Mouse (Mus musculus): ENCODE results near the gene Map4k5. TPM values are rescaled to one million over a fixed set of nuclear protein-coding genes. Genes with fewer than 3 reads are reported as not detected.

Gene Map4k5
- total and polyA plus RNA-seq, 3 experiments: 7.0 to 8.5 TPM; not detected in 1

DNA sequence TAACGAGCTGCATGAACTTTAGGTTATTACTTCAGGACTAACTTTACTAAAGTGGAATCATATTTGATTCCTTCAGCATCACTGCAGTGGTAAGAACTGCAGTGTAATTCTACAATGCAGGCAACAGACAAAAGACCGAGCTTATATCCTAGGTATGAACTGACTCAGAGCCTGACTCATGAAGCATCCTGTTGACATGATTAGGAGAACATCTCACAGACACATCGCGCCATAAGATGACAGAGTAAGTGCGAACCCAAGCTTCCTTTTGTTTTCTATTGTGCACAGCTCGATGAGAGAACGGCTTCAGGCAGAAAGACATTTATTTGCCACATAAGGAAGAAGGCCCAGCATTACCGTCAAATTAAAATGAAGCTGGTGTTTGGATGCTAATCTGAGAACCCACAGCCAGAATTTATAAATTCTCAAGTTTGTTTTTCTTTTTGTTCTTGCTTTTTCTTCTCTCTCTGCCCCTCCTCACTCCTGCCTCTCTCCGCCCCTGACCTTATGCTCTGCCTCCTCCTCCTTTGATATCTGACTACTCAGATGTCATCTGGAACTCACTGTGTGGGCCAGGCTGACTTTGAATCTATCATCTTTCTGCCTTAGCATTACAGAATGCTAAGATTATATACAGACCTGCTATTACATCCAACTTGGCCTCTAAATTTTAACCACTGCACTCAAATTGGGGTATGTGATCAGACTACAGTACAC is 68.0 kb downstream of the Map4k5 start:
- DNase-seq (ENCODE audit: low read depth, low spot score): no peak
- Histone ChIP-seq H3K27ac (ENCODE audit: control insufficient read depth, low read depth, low read length) (no peak overlapping the region), H3K9me3 (replicated peaks; ENCODE audit: insufficient read depth, low read length) (no peaks in the 10 kb centered on the region), H3K4me1 (ENCODE audit: control insufficient read depth in 1 of 2, insufficient read depth in 2 of 2, low read length in 2 of 2) (no peaks in the 10 kb centered on the region), H3K9ac (ENCODE audit: control insufficient read depth, low read depth, low read length, poor library complexity, severe bottlenecking) (no peak overlapping the region), H3K27me3 (ENCODE audit: control insufficient read depth in 1 of 2, insufficient read depth in 2 of 2, low read length in 2 of 2) (no peaks in the 10 kb centered on the region), H3K4me3 (ENCODE audit: control insufficient read depth in 1 of 2, insufficient read depth in 1 of 2, low read depth in 2 of 2, low read length in 2 of 2) (no peak overlapping the region), H3K36me3 (ENCODE audit: control insufficient read depth in 1 of 2, insufficient read depth in 2 of 2, low read length in 2 of 2) (peaks cover 0 to 2% of the 10 kb centered on the region in 2 experiments; a peak in 2 of 4 replicates), H3K79me2 (ENCODE audit: control insufficient read depth, insufficient read depth, low read length, poor library complexity) (no peaks in the 10 kb centered on the region)
- TF ChIP-seq USF2 (IDR thresholded peaks at IDR 0.05; ENCODE audit: borderline replicate concordance in 1 of 2, insufficient read depth in 1 of 2, low read depth in 1 of 2, low read length in 2 of 2): no peak
- TF ChIP-seq SIN3A (IDR thresholded peaks at IDR 0.05; ENCODE audit: low read length): no peak
- TF ChIP-seq MYB (IDR thresholded peaks at IDR 0.05; ENCODE audit: low read depth, low read length): no peak
- no peak for TF ChIP-seq POLR2A (IDR thresholded peaks at IDR 0.05; ENCODE audit: control insufficient read depth in 1 of 2, insufficient read depth in 1 of 2, low read depth in 1 of 2, low read length in 2 of 2, poor library complexity in 1 of 2)

- Histone ChIP-seq H3K79me2 (ENCODE audit: control insufficient read depth, insufficient read depth, low read length, poor library complexity) (no peaks in the 10 kb centered on the region), H3K27ac (ENCODE audit: control insufficient read depth, low read depth, low read length) (no peak overlapping the region), H3K36me3 (ENCODE audit: control insufficient read depth in 1 of 2, insufficient read depth in 2 of 2, low read length in 2 of 2) (no peaks in the 10 kb centered on the region; a peak in 1 of 4 replicates), H3K9me3 (replicated peaks; ENCODE audit: insufficient read depth, low read length) (no peaks in the 10 kb centered on the region), H3K27me3 (ENCODE audit: control insufficient read depth in 1 of 2, insufficient read depth in 2 of 2, low read length in 2 of 2) (no peaks in the 10 kb centered on the region), H3K4me3 (ENCODE audit: control insufficient read depth in 1 of 2, insufficient read depth in 1 of 2, low read depth in 2 of 2, low read length in 2 of 2) (no peak overlapping the region), H3K9ac (ENCODE audit: control insufficient read depth, low read depth, low read length, poor library complexity, severe bottlenecking) (no peak overlapping the region), H3K4me1 (ENCODE audit: control insufficient read depth in 1 of 2, insufficient read depth in 2 of 2, low read length in 2 of 2) (no peaks in the 10 kb centered on the region)
- TF ChIP-seq RAD21 (IDR thresholded peaks at IDR 0.05; ENCODE audit: low read depth, low read length): no peak
- no peak for TF ChIP-seq MYB (IDR thresholded peaks at IDR 0.05; ENCODE audit: low read depth, low read length)
- TF ChIP-seq MYC (IDR thresholded peaks at IDR 0.05; ENCODE audit: low read depth, low read length): no peak
- TF ChIP-seq RCOR1 (IDR thresholded peaks at IDR 0.05; ENCODE audit: low read depth, low read length): no peak
- no peak for TF ChIP-seq UBTF (IDR thresholded peaks at IDR 0.05; ENCODE audit: borderline replicate concordance, insufficient read depth, low read depth, low read length)
- no peak for TF ChIP-seq MAZ (IDR thresholded peaks at IDR 0.05; ENCODE audit: low read depth, low read length)
- TF ChIP-seq ELF1 (IDR thresholded peaks at IDR 0.05; ENCODE audit: low read depth, low read length): no peak
- no peak for TF ChIP-seq USF2 (IDR thresholded peaks at IDR 0.05; ENCODE audit: borderline replicate concordance in 1 of 2, insufficient read depth in 1 of 2, low read depth in 1 of 2, low read length in 2 of 2)
- TF ChIP-seq USF1 (IDR thresholded peaks at IDR 0.05; ENCODE audit: low read depth, low read length): no peak
- no peak for TF ChIP-seq TBP (IDR thresholded peaks at IDR 0.05; ENCODE audit: low read depth, low read length)
- no peak for TF ChIP-seq NELFE (IDR thresholded peaks at IDR 0.05; ENCODE audit: low read depth, low read length)
- no peak for TF ChIP-seq MEF2A (IDR thresholded peaks at IDR 0.05; ENCODE audit: extremely low read depth, insufficient replicate concordance, low read depth, low read length, poor library complexity, severe bottlenecking)
- no peak for TF ChIP-seq SIN3A (IDR thresholded peaks at IDR 0.05; ENCODE audit: low read length)
- no peak for TF ChIP-seq JUND (IDR thresholded peaks at IDR 0.05; ENCODE audit: low read depth, low read length)
- no peak for TF ChIP-seq GATA1 (IDR thresholded peaks at IDR 0.05; ENCODE audit: low read depth, low read length)
- TF ChIP-seq POLR2AphosphoS2 (IDR thresholded peaks at IDR 0.05; ENCODE audit: low read length): no peak
- no peak for TF ChIP-seq E2F4 (IDR thresholded peaks at IDR 0.05; ENCODE audit: borderline replicate concordance, low read depth, low read length)
- DNase-seq (ENCODE audit: low read depth, low spot score): no peak
Observed at GRCm38 (mm10) chr12:69814272-69814671, 78.7 kb downstream of the Map4k5 start.
